9 mouse cellular contexts compared by ENCODE assay signal in the genomic region with DNA sequence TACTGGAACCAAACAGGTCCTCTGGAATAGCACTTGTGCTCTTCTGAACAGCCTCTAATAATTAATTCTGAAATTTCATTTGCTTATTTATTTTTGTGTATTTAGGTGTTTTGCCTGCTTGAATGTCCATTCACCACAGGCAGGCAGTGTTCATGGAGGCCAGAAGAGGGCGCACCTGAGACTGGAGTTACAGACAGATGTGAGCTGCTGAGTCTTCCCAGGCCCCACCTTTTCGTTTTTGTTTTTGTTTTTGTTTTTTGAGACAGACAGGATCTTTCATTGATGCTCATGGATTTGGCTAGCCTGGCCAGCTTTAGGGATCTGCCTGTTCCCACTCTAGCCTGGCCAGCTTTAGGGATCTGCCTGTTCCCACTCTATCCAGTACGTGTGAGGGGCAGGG. TPM values are rescaled to one million over a fixed set of nuclear protein-coding genes. Genes with fewer than 3 reads are reported as not detected.
DNase-seq lines count a peak whose midpoint lies in the region; ATAC-seq lines count a peak whose summit lies in the region.
"Had no signal": no experiment of that assay in that cellular context is flagged by ENCODE, and none has a peak within 500 bp of the region (broad histone marks: within the 10 kb centered on the region; RNA-seq: fewer than 3 reads in every experiment).

No protein-coding gene starts in this region.

- DNase-seq in cerebellum, postnatal 14 days, result peak; percentile 15 to 46
- DNase-seq in cerebellum, adult 11 months, result no peak
- peak; percentile 27 for DNase-seq in ovary, postnatal 36 days (ENCODE audit: low spot score)
- no peak for DNase-seq in ovary, postnatal 10 days (ENCODE audit: low spot score)
- peak; percentile 51 to 73 for DNase-seq in kidney, postnatal 25 days
- DNase-seq in natural killer cell, adult 2 months (ENCODE audit: low spot score in 2 of 2), result peak; percentile 30 to 53
- no peak for DNase-seq in MN1 (ENCODE audit: low spot score)

- ATAC-seq in common myeloid progenitor, adult 5-6 weeks (replicated peaks; ENCODE audit: low read depth, poor library complexity, severe bottlenecking), result peak; percentile 61; the same call in 1 of the 2 replicates

RNA-seq across cellular contexts. Expression of a gene that starts 9.6 kb away (rescaled TPM):
- total RNA-seq in common myeloid progenitor, adult 5-6 weeks (2017), result not detected in 2 replicates

RNA-seq across cellular contexts. Expression of a gene that starts 24.6 kb away (rescaled TPM):
- 430 and 433 TPM in 2 replicates for total RNA-seq in common myeloid progenitor, adult 5-6 weeks (2017)

RNA-seq across cellular contexts. Expression of a gene that starts 31.5 kb away (rescaled TPM):
- total RNA-seq in common myeloid progenitor, adult 5-6 weeks (2017), result 8.0 and 14.7 TPM in 2 replicates

RNA-seq across cellular contexts. Expression of a gene that starts 35.9 kb away (rescaled TPM):
- total RNA-seq in common myeloid progenitor, adult 5-6 weeks (2017), result not detected in 2 replicates
- total RNA-seq: gastrocnemius, postnatal 4 days had no signal

RNA-seq across cellular contexts. Expression of a gene that starts 40.6 kb away (rescaled TPM):
- total RNA-seq in common myeloid progenitor, adult 5-6 weeks (2017), result 15.1 and 35.7 TPM in 2 replicates

Comparison
In these comparisons a context has a peak if more than half of its experiments do, and no peak if none do; other contexts are left out.
1. DNase-seq: peak in cerebellum, postnatal 14 days (2 of 2), ovary, postnatal 36 days (single experiment), kidney, postnatal 25 days (2 of 2) and natural killer cell, adult 2 months (2 of 2); none in cerebellum, adult 11 months (single experiment), ovary, postnatal 10 days (single experiment) and MN1 (single experiment).